Mouse (Mus musculus) CD4-positive, CD25-positive, alpha-beta regulatory T cell, adult 2 months (primary cell): ENCODE data around the gene Ccna1.

Source experiments
- DNase-seq: peaks from one replicate; pipeline ENCODE4 v3.0.0-alpha.2; 2012; ENCODE audit warnings: low read depth, low spot score

The Ccna1 gene

GRCm38 (mm10) chr3:55055038-55055746, at the start of gene Ccna1:
Gene Ccna1 (minus strand): TSS chr3:55055501.
- DNase-seq: no peak

- no peak for DNase-seq
Observed at GRCm38 (mm10) chr3:55101092-55101491, 45.8 kb upstream of the Ccna1 start.

GRCm38 (mm10) chr3:55098990-55099389, 43.7 kb upstream of the Ccna1 start:
- no peak for DNase-seq

GRCm38 (mm10) chr3:55098014-55098413, 42.7 kb upstream of the Ccna1 start:
- no peak for DNase-seq

GRCm38 (mm10) chr3:55097186-55097585, 41.9 kb upstream of the Ccna1 start:
- DNase-seq: no peak

GRCm38 (mm10) chr3:55096655-55097005, 41.3 kb upstream of the Ccna1 start:
- no peak for DNase-seq

- no peak for DNase-seq
Observed at GRCm38 (mm10) chr3:55095968-55096654, 40.8 kb upstream of the Ccna1 start.

- no peak for DNase-seq
Observed at GRCm38 (mm10) chr3:55093161-55093560, 37.9 kb upstream of the Ccna1 start.

GRCm38 (mm10) chr3:55089291-55089690, 34.0 kb upstream of the Ccna1 start:
- DNase-seq: no peak

- no peak for DNase-seq
Observed at GRCm38 (mm10) chr3:55088843-55089242, 33.5 kb upstream of the Ccna1 start.

GRCm38 (mm10) chr3:55088359-55088758, 33.1 kb upstream of the Ccna1 start:
- no peak for DNase-seq

- no peak for DNase-seq
Observed at GRCm38 (mm10) chr3:55087360-55087759, 32.1 kb upstream of the Ccna1 start.

- DNase-seq: no peak
Observed at GRCm38 (mm10) chr3:55086948-55087347, 31.6 kb upstream of the Ccna1 start.

- DNase-seq: no peak
Observed at GRCm38 (mm10) chr3:55085716-55086115, 30.4 kb upstream of the Ccna1 start.

- DNase-seq: no peak
Observed at GRCm38 (mm10) chr3:55084781-55085180, 29.5 kb upstream of the Ccna1 start.

- DNase-seq: peak; percentile 74
Observed at GRCm38 (mm10) chr3:55080055-55080454, 24.8 kb upstream of the Ccna1 start.

- no peak for DNase-seq
Observed at GRCm38 (mm10) chr3:55079619-55080018, 24.3 kb upstream of the Ccna1 start.

- DNase-seq: no peak
Observed at GRCm38 (mm10) chr3:55078233-55078632, 22.9 kb upstream of the Ccna1 start.

GRCm38 (mm10) chr3:55075294-55075648, 20.0 kb upstream of the Ccna1 start:
- DNase-seq: no peak

GRCm38 (mm10) chr3:55074576-55075293, 19.4 kb upstream of the Ccna1 start:
- no peak for DNase-seq

GRCm38 (mm10) chr3:55067791-55068434, 12.6 kb upstream of the Ccna1 start:
- DNase-seq: no peak

- DNase-seq: no peak
Observed at GRCm38 (mm10) chr3:55066666-55067023, 11.3 kb upstream of the Ccna1 start.
